Mouse (Mus musculus) CD4-positive naive resting alpha-beta T cell, adult 76 days (primary cell): Measurements from ENCODE around the gene Cacna1b. TPM values are rescaled to one million over a fixed set of nuclear protein-coding genes. Genes with fewer than 3 reads are reported as not detected.

Source experiments
- total RNA-seq: library from RNA; stranded (reverse); gene quantifications from one replicate; pipeline ENCODE4 v1.2.4, GENCODE M21; 2023

Cacna1b gene
- total RNA-seq, result not detected

GRCm38 (mm10) chr2:24763115-24763557 lies at the start of gene Cacna1b:
Gene Cacna1b, minus strand, starts transcription at chr2:24763152.

Other genes starting within 250 kb of the Cacna1b start
- 126 TPM for gene Ehmt1, start 156.5 kb upstream of the Cacna1b start, total RNA-seq
- 107 TPM for gene Arrdc1, start 172.1 kb upstream of the Cacna1b start, total RNA-seq
- gene Zmynd19, start 186.6 kb upstream of the Cacna1b start, total RNA-seq, result 16.0 TPM
- gene Dph7, start 199.2 kb upstream of the Cacna1b start, total RNA-seq, result 14.7 TPM
- gene Mrpl41, start 211.9 kb upstream of the Cacna1b start, total RNA-seq, result 23.9 TPM
- 153 TPM for gene Pnpla7, start 212.9 kb upstream of the Cacna1b start, total RNA-seq